Mouse (Mus musculus) neural tube, embryonic 15.5 days (tissue): Measurements from ENCODE around the gene Echdc2. TPM values are rescaled to one million over a fixed set of nuclear protein-coding genes. Genes with fewer than 3 reads are reported as not detected.

ENCODE experiments used
- ATAC-seq: fragments of 200-750 bp; cut with Nextera tagmentation; 2 replicates; pipeline ENCODE4 v1.8.0; 2017; ENCODE audit warnings: mild to moderate bottlenecking, moderate TSS enrichment, moderate library complexity; ENCODE audit not compliant: low FRiP score
- H3K27ac ChIP-seq: fragments of 300-500 bp; sonication (generic); replicated peaks from 2 replicates; pipeline ENCODE4 v1.5.1; 2015; ENCODE audit warnings: mild to moderate bottlenecking, inconsistent platforms
- H3K27me3 ChIP-seq: fragments of 300-500 bp; sonication (generic); replicated peaks from 2 replicates; pipeline ENCODE4 v1.6.1; 2015; ENCODE audit warnings: inconsistent platforms
- H3K36me3 ChIP-seq: fragments of 300-500 bp; sonication (generic); 2 replicates; pipeline ENCODE4 v1.6.1; 2015; ENCODE audit warnings: inconsistent platforms
- H3K4me1 ChIP-seq: fragments of 300-500 bp; sonication (generic); 2 replicates; pipeline ENCODE4 v1.6.1; 2015; ENCODE audit warnings: inconsistent platforms
- H3K4me2 ChIP-seq: fragments of 300-500 bp; sonication (generic); 2 replicates; pipeline ENCODE4 v1.6.1; 2015; ENCODE audit warnings: inconsistent platforms, mild to moderate bottlenecking, moderate library complexity
- H3K4me3 ChIP-seq: fragments of 300-500 bp; sonication (generic); replicated peaks from 2 replicates; pipeline ENCODE4 v1.5.1; 2015; ENCODE audit warnings: mild to moderate bottlenecking, inconsistent platforms
- H3K9ac ChIP-seq: fragments of 300-500 bp; sonication (generic); replicated peaks from 2 replicates; pipeline ENCODE4 v1.6.1; 2015; ENCODE audit warnings: mild to moderate bottlenecking, inconsistent platforms
- H3K9me3 ChIP-seq: fragments of 300-500 bp; sonication (generic); replicated peaks from 2 replicates; pipeline ENCODE4 v1.6.1; 2016; ENCODE audit warnings: inconsistent platforms
- WGBS: fragments of 180-500 bp; shearing (Covaris S2); methylation state at CpG from one replicate; pipeline ENCODE4 v1.1.7; 2015; ENCODE audit warnings: mixed read lengths; 5-methylcytosine and 5-hydroxymethylcytosine counted together
- polyA plus RNA-seq: library from polyadenylated mRNA; unstranded; fragments of >200 nt; fragmentation: Nextera tagmentation; extraction: Ambion mirVana; gene quantifications from 2 replicates; pipeline ENCODE4 v1.2.1, GENCODE M21; 2015

Gene Echdc2
- polyA plus RNA-seq, 1 experiment from 2014 or later = 11.8 TPM

- WGBS = 91% methylated on average over 6 of the region's 6 CpGs
Observed at GRCm38 (mm10) chr4:108204629-108205028, 39.4 kb downstream of the Echdc2 start.

GRCm38 (mm10) chr4:108213023-108213422 is 47.8 kb downstream of the Echdc2 start:
- no peaks in the 10 kb centered on the region for H3K36me3 ChIP-seq
- no peak overlapping the region for H3K9ac ChIP-seq
- no peak overlapping the region for H3K27ac ChIP-seq
- WGBS = 85% methylated on average over 2 of the region's 2 CpGs
- peaks cover 8% of the 10 kb centered on the region for H3K4me1 ChIP-seq
- no peak overlapping the region for H3K4me2 ChIP-seq
- H3K4me3 ChIP-seq = no peak overlapping the region
- no peaks in the 10 kb centered on the region for H3K9me3 ChIP-seq
- H3K27me3 ChIP-seq = peaks cover 27% of the 10 kb centered on the region
- no peak for ATAC-seq

More at GRCm38 (mm10) chr4:108204629-108205028, 39.4 kb downstream of the Echdc2 start:
- no peaks in the 10 kb centered on the region for H3K9me3 ChIP-seq
- H3K27me3 ChIP-seq = no peaks in the 10 kb centered on the region
- no peak overlapping the region for H3K9ac ChIP-seq
- no peak overlapping the region for H3K27ac ChIP-seq
- no peak overlapping the region for H3K4me2 ChIP-seq
- ATAC-seq = no peak
- H3K36me3 ChIP-seq = no peaks in the 10 kb centered on the region
- H3K4me1 ChIP-seq = no peaks in the 10 kb centered on the region
- H3K4me3 ChIP-seq = no peak overlapping the region

- no peaks in the 10 kb centered on the region for H3K36me3 ChIP-seq
- H3K4me2 ChIP-seq = peak within 1 kb of the TSS; percentile 61
- no peak for ATAC-seq
- no peaks in the 10 kb centered on the region for H3K9me3 ChIP-seq
- 1% methylated on average over 79 of the region's 107 CpGs for WGBS
- no peak within 1 kb of the TSS for H3K9ac ChIP-seq
- no peak within 1 kb of the TSS for H3K27ac ChIP-seq
- H3K4me1 ChIP-seq = peaks cover 11% of the 10 kb centered on the region
- H3K4me3 ChIP-seq = peak within 1 kb of the TSS; percentile 39
- H3K27me3 ChIP-seq = peaks cover 47% of the 10 kb centered on the region
Observed at GRCm38 (mm10) chr4:108217332-108218179, 52.3 kb downstream of the Echdc2 start, which contains the start of gene Zyg11a. TSS of gene Zyg11a (minus strand) at chr4:108218048.

GRCm38 (mm10) chr4:108219019-108219418 is 53.8 kb downstream of the Echdc2 start:
- ATAC-seq = no peak
- H3K27me3 ChIP-seq = peaks cover 47% of the 10 kb centered on the region
- H3K27ac ChIP-seq = no peak overlapping the region
- H3K9ac ChIP-seq = no peak overlapping the region
- H3K36me3 ChIP-seq = no peaks in the 10 kb centered on the region
- no peak overlapping the region for H3K4me3 ChIP-seq
- 14% methylated on average over 9 of the region's 9 CpGs for WGBS
- H3K4me2 ChIP-seq = no peak overlapping the region
- H3K4me1 ChIP-seq = peaks cover 11% of the 10 kb centered on the region
- no peaks in the 10 kb centered on the region for H3K9me3 ChIP-seq

GRCm38 (mm10) chr4:108222507-108222906 is 57.3 kb downstream of the Echdc2 start:
- WGBS = 70% methylated on average over 5 of the region's 5 CpGs
- Histone ChIP-seq H3K27ac (no peak overlapping the region), H3K4me1 (peaks cover 8% of the 10 kb centered on the region), H3K27me3 (peaks cover 25% of the 10 kb centered on the region), H3K4me2 (no peak overlapping the region), H3K4me3 (no peak overlapping the region), H3K9ac (no peak overlapping the region), H3K36me3 (no peaks in the 10 kb centered on the region), H3K9me3 (no peaks in the 10 kb centered on the region)
- ATAC-seq = no peak

- no peak overlapping the region for H3K27ac ChIP-seq
- ATAC-seq = no peak
- 31% methylated on average over 3 of the region's 3 CpGs for WGBS
- no peaks in the 10 kb centered on the region for H3K36me3 ChIP-seq
- no peaks in the 10 kb centered on the region; the same call in 1 of the 2 replicates for H3K27me3 ChIP-seq
- H3K4me2 ChIP-seq = no peak overlapping the region
- H3K4me1 ChIP-seq = no peaks in the 10 kb centered on the region
- H3K9ac ChIP-seq = no peak overlapping the region
- H3K4me3 ChIP-seq = no peak overlapping the region
- no peaks in the 10 kb centered on the region for H3K9me3 ChIP-seq
Observed at GRCm38 (mm10) chr4:108225341-108225872, 60.2 kb downstream of the Echdc2 start.

Other genes starting within 250 kb of the Echdc2 start
- 16.8 and 20.4 TPM in 2 replicates for gene Cpt2, start 241.8 kb upstream of the Echdc2 start, polyA plus RNA-seq
- not detected in 2 replicates for gene Slc1a7, start 197.1 kb upstream of the Echdc2 start, polyA plus RNA-seq
- 0.32 and 0.44 TPM in 2 replicates for gene Podn, start 69.0 kb upstream of the Echdc2 start, polyA plus RNA-seq
- 225 and 234 TPM in 2 replicates for gene Scp2, start 20.4 kb upstream of the Echdc2 start, polyA plus RNA-seq
- gene Zyg11a, start 52.6 kb downstream of the Echdc2 start, polyA plus RNA-seq = 0.06 and 0.08 TPM in 2 replicates
- 23.3 and 28.8 TPM in 2 replicates for gene Zyg11b, start 135.7 kb downstream of the Echdc2 start, polyA plus RNA-seq
- 42.6 and 46.8 TPM in 2 replicates for gene Coa7, start 162.7 kb downstream of the Echdc2 start, polyA plus RNA-seq
- gene Shisal2a, start 217.9 kb downstream of the Echdc2 start, polyA plus RNA-seq = 4.0 and 6.3 TPM in 2 replicates
- 36.9 and 37.9 TPM in 2 replicates for gene Gpx7, start 241.5 kb downstream of the Echdc2 start, polyA plus RNA-seq